8 mouse cellular contexts compared by ENCODE assay signal in genomic region chr17:35909186-35909918, GRCm38 (mm10). TPM values are rescaled to one million over a fixed set of nuclear protein-coding genes. Genes with fewer than 3 reads are reported as not detected.
DNase-seq lines count a peak whose midpoint lies in the region; ATAC-seq and TF ChIP-seq lines count a peak whose summit lies in the region.

No protein-coding gene starts in this region.

- peaks cover 31% of the 10 kb centered on the region for H3K36me3 ChIP-seq in heart, embryonic 15.5 days
- H3K36me3 ChIP-seq in E14TG2a.4 (ENCODE audit: insufficient read depth, low read length), result peaks cover 79% of the 10 kb centered on the region
- H3K36me3 ChIP-seq in forebrain, embryonic 11.5 days (ENCODE audit: control insufficient read depth, insufficient read depth, low read length), result peaks cover 3% of the 10 kb centered on the region; the same call in 1 of the 2 replicates
- peaks cover 72% of the 10 kb centered on the region for H3K36me3 ChIP-seq in liver, embryonic 12.5 days

- peaks cover 17% of the 10 kb centered on the region for H3K4me1 ChIP-seq in heart, embryonic 15.5 days (replicated peaks)
- peaks cover 55% of the 10 kb centered on the region for H3K4me1 ChIP-seq in E14TG2a.4 (replicated peaks; ENCODE audit: low read depth, low read length)
- H3K4me1 ChIP-seq in forebrain, embryonic 11.5 days (replicated peaks; ENCODE audit: control insufficient read depth, insufficient read depth, low read length), result peaks cover 5% of the 10 kb centered on the region; the same call in 1 of the 2 replicates
- H3K4me1 ChIP-seq in liver, embryonic 12.5 days, result peaks cover 47% of the 10 kb centered on the region

- peak overlapping the region; percentile 78 for H3K4me3 ChIP-seq in heart, embryonic 15.5 days
- H3K4me3 ChIP-seq in E14TG2a.4 (replicated peaks; ENCODE audit: low read length), result peak overlapping the region; percentile 83
- H3K4me3 ChIP-seq in forebrain, embryonic 11.5 days (ENCODE audit: low read depth, low read length), result peak overlapping the region; percentile 73
- peak overlapping the region; percentile 74 for H3K4me3 ChIP-seq in liver, embryonic 12.5 days

- 27% methylated on average over 20 of the region's 20 CpGs for WGBS in heart, embryonic 15.5 days
- 28% methylated on average over 20 of the region's 20 CpGs for WGBS in forebrain, embryonic 11.5 days
- WGBS in liver, embryonic 12.5 days (ENCODE audit: insufficient replicate concordance), result 36% methylated on average over 20 of the region's 20 CpGs

- peak overlapping the region; percentile 79 for H3K4me2 ChIP-seq in heart, embryonic 15.5 days
- peak overlapping the region; percentile 79 for H3K4me2 ChIP-seq in forebrain, embryonic 11.5 days (ENCODE audit: low read depth, low read length, severe bottlenecking)
- H3K4me2 ChIP-seq in liver, embryonic 12.5 days, result peak overlapping the region; percentile 87

- peak overlapping the region; percentile 75 for H3K27ac ChIP-seq in heart, embryonic 15.5 days
- peak overlapping the region; percentile 68 for H3K27ac ChIP-seq in forebrain, embryonic 11.5 days (ENCODE audit: low read depth, low read length)
- peak overlapping the region; percentile 84 for H3K27ac ChIP-seq in liver, embryonic 12.5 days

- no peaks in the 10 kb centered on the region for H3K9me3 ChIP-seq in heart, embryonic 15.5 days (replicated peaks)
- no peaks in the 10 kb centered on the region for H3K9me3 ChIP-seq in E14TG2a.4 (ENCODE audit: low read length)
- H3K9me3 ChIP-seq in forebrain, embryonic 11.5 days (ENCODE audit: control insufficient read depth, low read length), result no peaks in the 10 kb centered on the region
- H3K9me3 ChIP-seq in liver, embryonic 12.5 days (replicated peaks), result no peaks in the 10 kb centered on the region

- no peaks in the 10 kb centered on the region for H3K27me3 ChIP-seq in heart, embryonic 15.5 days
- H3K27me3 ChIP-seq in E14TG2a.4 (ENCODE audit: insufficient read depth, low read length), result no peaks in the 10 kb centered on the region
- no peaks in the 10 kb centered on the region for H3K27me3 ChIP-seq in forebrain, embryonic 11.5 days (ENCODE audit: control insufficient read depth, insufficient read depth, low read length)
- H3K27me3 ChIP-seq in liver, embryonic 12.5 days (replicated peaks), result no peaks in the 10 kb centered on the region

- peak; percentile 29 for ATAC-seq in heart, embryonic 15.5 days (replicated peaks; ENCODE audit: insufficient number of reproducible peaks, insufficient read depth, low FRiP score, low read depth)
- peak; percentile 40; the same call in 1 of the 2 replicates for ATAC-seq in forebrain, embryonic 11.5 days (replicated peaks; ENCODE audit: low FRiP score)
- peak; percentile 40 for ATAC-seq in liver, embryonic 12.5 days

- no peak for DNase-seq in heart, postnatal 4 days
- no peak for DNase-seq in forebrain, embryonic 11.5 days (ENCODE audit: low spot score)
- DNase-seq in MN1 (ENCODE audit: low spot score), result no peak
- DNase-seq in adipocyte (ENCODE audit: low spot score), result no peak
- no peak for DNase-seq in spleen, postnatal 4 days (ENCODE audit: low spot score in 2 of 2)

- no peak for TF ChIP-seq CTCF in E14TG2a.4 (conservative IDR thresholded peaks at IDR 0.05; ENCODE audit: low read length)

- peak overlapping the region; percentile 69 for H3K9ac ChIP-seq in heart, embryonic 15.5 days
- peak overlapping the region; percentile 78 for H3K9ac ChIP-seq in forebrain, embryonic 11.5 days (ENCODE audit: low read length)
- peak overlapping the region; percentile 69 for H3K9ac ChIP-seq in liver, embryonic 12.5 days

RNA-seq across cellular contexts. Expression of gene Atat1, which starts 0.5 kb away (rescaled TPM):
- polyA plus RNA-seq in heart, embryonic 15.5 days (2015; fragmentation: Nextera tagmentation; extraction: Ambion mirVana), result 38.7 and 50.7 TPM in 2 replicates
- total RNA-seq in heart, postnatal 4 days (2021), result 10 to 100 TPM; 18.7 to 23.0 TPM
- 213 and 224 TPM in 2 replicates for polyA plus RNA-seq in forebrain, embryonic 11.5 days (2014; fragmentation: Nextera tagmentation; extraction: Ambion mirVana)
- 15.0 and 16.8 TPM in 2 replicates for polyA plus RNA-seq in liver, embryonic 12.5 days (2016; fragmentation: Nextera tagmentation; extraction: Ambion mirVana)

RNA-seq across cellular contexts. Expression of gene Mrps18b, which starts 6.8 kb away (rescaled TPM):
- polyA plus RNA-seq in heart, embryonic 15.5 days (2015; fragmentation: Nextera tagmentation; extraction: Ambion mirVana), result 64.2 and 69.2 TPM in 2 replicates
- total RNA-seq in heart, postnatal 4 days (2021), result 10 to 100 TPM; 56.1 to 58.3 TPM
- polyA plus RNA-seq in forebrain, embryonic 11.5 days (2014; fragmentation: Nextera tagmentation; extraction: Ambion mirVana), result 66.1 and 66.8 TPM in 2 replicates
- 113 and 123 TPM in 2 replicates for polyA plus RNA-seq in liver, embryonic 12.5 days (2016; fragmentation: Nextera tagmentation; extraction: Ambion mirVana)

RNA-seq across cellular contexts. Expression of gene Ppp1r10, which starts 6.9 kb away (rescaled TPM):
- polyA plus RNA-seq in heart, embryonic 15.5 days (2015; fragmentation: Nextera tagmentation; extraction: Ambion mirVana), result 26.5 and 28.1 TPM in 2 replicates
- total RNA-seq in heart, postnatal 4 days (2021), result 10 to 100 TPM; 49.2 to 58.5 TPM
- polyA plus RNA-seq in forebrain, embryonic 11.5 days (2014; fragmentation: Nextera tagmentation; extraction: Ambion mirVana), result 52.6 and 59.3 TPM in 2 replicates
- 29.0 and 32.8 TPM in 2 replicates for polyA plus RNA-seq in liver, embryonic 12.5 days (2016; fragmentation: Nextera tagmentation; extraction: Ambion mirVana)

RNA-seq across cellular contexts. Expression of gene 2310061I04Rik, which starts 12.1 kb away (rescaled TPM):
- 23.9 and 27.6 TPM in 2 replicates for polyA plus RNA-seq in heart, embryonic 15.5 days (2015; fragmentation: Nextera tagmentation; extraction: Ambion mirVana)
- total RNA-seq in heart, postnatal 4 days (2021), result 10 to 100 TPM; 45.0 to 47.0 TPM
- polyA plus RNA-seq in forebrain, embryonic 11.5 days (2014; fragmentation: Nextera tagmentation; extraction: Ambion mirVana), result 26.9 and 29.9 TPM in 2 replicates
- 20.2 and 20.9 TPM in 2 replicates for polyA plus RNA-seq in liver, embryonic 12.5 days (2016; fragmentation: Nextera tagmentation; extraction: Ambion mirVana)

RNA-seq across cellular contexts. Expression of gene Dhx16, which starts 29.7 kb away (rescaled TPM):
- 19.7 and 31.1 TPM in 2 replicates for polyA plus RNA-seq in heart, embryonic 15.5 days (2015; fragmentation: Nextera tagmentation; extraction: Ambion mirVana)
- 10 to 100 TPM; 24.2 to 25.1 TPM for total RNA-seq in heart, postnatal 4 days (2021)
- 50.3 and 52.9 TPM in 2 replicates for polyA plus RNA-seq in forebrain, embryonic 11.5 days (2014; fragmentation: Nextera tagmentation; extraction: Ambion mirVana)
- 50.7 and 52.8 TPM in 2 replicates for polyA plus RNA-seq in liver, embryonic 12.5 days (2016; fragmentation: Nextera tagmentation; extraction: Ambion mirVana)
